Mouse (Mus musculus) intestine, embryonic 15.5 days (tissue): ENCODE results near the gene Vwa3b. TPM values are rescaled to one million over a fixed set of nuclear protein-coding genes. Genes with fewer than 3 reads are reported as not detected.

Experiments
- ATAC-seq: fragments of 200-750 bp; cut with Nextera tagmentation; 2 replicates; pipeline ENCODE4 v1.8.0; 2017; ENCODE audit warnings: moderate TSS enrichment, moderate library complexity
- H3K27ac ChIP-seq: fragments of 300-500 bp; sonication (generic); 2 replicates; pipeline ENCODE4 v1.5.1; 2015; ENCODE audit warnings: mild to moderate bottlenecking, inconsistent platforms
- H3K27me3 ChIP-seq: fragments of 300-500 bp; sonication (generic); replicated peaks from 2 replicates; pipeline ENCODE4 v1.6.1; 2015; ENCODE audit warnings: inconsistent platforms
- H3K36me3 ChIP-seq: fragments of 300-500 bp; sonication (generic); 2 replicates; pipeline ENCODE4 v1.6.1; 2015; ENCODE audit warnings: inconsistent platforms
- H3K4me1 ChIP-seq: fragments of 300-500 bp; sonication (generic); replicated peaks from 2 replicates; pipeline ENCODE4 v1.6.1; 2015; ENCODE audit warnings: inconsistent platforms
- H3K4me2 ChIP-seq: fragments of 300-500 bp; sonication (generic); replicated peaks from 2 replicates; pipeline ENCODE4 v1.6.1; 2015; ENCODE audit warnings: mild to moderate bottlenecking, inconsistent platforms
- H3K4me3 ChIP-seq: fragments of 300-500 bp; sonication (generic); replicated peaks from 2 replicates; pipeline ENCODE4 v1.5.1; 2015; ENCODE audit warnings: inconsistent platforms
- H3K9ac ChIP-seq: fragments of 300-500 bp; sonication (generic); 2 replicates; pipeline ENCODE4 v1.6.1; 2015; ENCODE audit warnings: inconsistent platforms
- H3K9me3 ChIP-seq: fragments of 300-500 bp; sonication (generic); 2 replicates; pipeline ENCODE4 v1.6.1; 2016; ENCODE audit warnings: inconsistent platforms
- WGBS: fragments of 180-500 bp; shearing (Covaris S2); methylation state at CpG from one replicate; pipeline ENCODE4 v1.1.7; 2015; 5-methylcytosine and 5-hydroxymethylcytosine counted together
- polyA plus RNA-seq: library from polyadenylated mRNA; unstranded; fragments of >200 nt; fragmentation: Nextera tagmentation; extraction: Ambion mirVana; gene quantifications from 2 replicates; pipeline ENCODE4 v1.2.1, GENCODE M21; 2015

The Vwa3b gene
- polyA plus RNA-seq, 1 experiment from 2014 or later = 1.7 TPM

GRCm38 (mm10) chr1:37077955-37078549 lies 51.7 kb downstream of the Vwa3b start:
- no peak for ATAC-seq
- H3K36me3 ChIP-seq = no peaks in the 10 kb centered on the region
- H3K4me2 ChIP-seq = no peak overlapping the region
- no peaks in the 10 kb centered on the region; the same call in 1 of the 2 replicates for H3K4me1 ChIP-seq
- H3K9me3 ChIP-seq = no peaks in the 10 kb centered on the region
- H3K4me3 ChIP-seq = no peak overlapping the region
- H3K9ac ChIP-seq = no peak overlapping the region
- H3K27me3 ChIP-seq = no peaks in the 10 kb centered on the region
- H3K27ac ChIP-seq = no peak overlapping the region
- WGBS = 60% methylated on average over 14 of the region's 14 CpGs

- no peak overlapping the region for H3K4me3 ChIP-seq
- H3K9me3 ChIP-seq = no peaks in the 10 kb centered on the region
- no peaks in the 10 kb centered on the region for H3K36me3 ChIP-seq
- no peaks in the 10 kb centered on the region; the same call in 1 of the 2 replicates for H3K4me1 ChIP-seq
- H3K4me2 ChIP-seq = no peak overlapping the region
- WGBS = 78% methylated on average over 4 of the region's 4 CpGs
- H3K27me3 ChIP-seq = no peaks in the 10 kb centered on the region
- no peak overlapping the region for H3K27ac ChIP-seq
- no peak for ATAC-seq
- H3K9ac ChIP-seq = no peak overlapping the region
These were observed 54.0 kb downstream of the Vwa3b start for GRCm38 (mm10) chr1:37080442-37080841.

GRCm38 (mm10) chr1:37081376-37082214 lies 55.2 kb downstream of the Vwa3b start:
- H3K9ac ChIP-seq = no peak overlapping the region
- no peak overlapping the region for H3K4me2 ChIP-seq
- ATAC-seq = no peak
- H3K9me3 ChIP-seq = no peaks in the 10 kb centered on the region
- H3K4me1 ChIP-seq = no peaks in the 10 kb centered on the region; the same call in 1 of the 2 replicates
- no peaks in the 10 kb centered on the region for H3K27me3 ChIP-seq
- no peak overlapping the region for H3K4me3 ChIP-seq
- 62% methylated on average over 12 of the region's 12 CpGs for WGBS
- H3K36me3 ChIP-seq = no peaks in the 10 kb centered on the region
- no peak overlapping the region for H3K27ac ChIP-seq

- Histone ChIP-seq H3K36me3 (no peaks in the 10 kb centered on the region), H3K4me1 (no peaks in the 10 kb centered on the region; the same call in 1 of the 2 replicates), H3K9ac (no peak overlapping the region), H3K4me2 (no peak overlapping the region), H3K27me3 (no peaks in the 10 kb centered on the region), H3K27ac (no peak overlapping the region), H3K9me3 (no peaks in the 10 kb centered on the region), H3K4me3 (no peak overlapping the region)
- ATAC-seq = no peak
- 79% methylated on average over 2 of the region's 2 CpGs for WGBS
These were observed 55.7 kb downstream of the Vwa3b start for GRCm38 (mm10) chr1:37082215-37082464.

- Histone ChIP-seq H3K4me1 (no peaks in the 10 kb centered on the region), H3K9me3 (no peaks in the 10 kb centered on the region), H3K4me2 (no peak overlapping the region), H3K27me3 (no peaks in the 10 kb centered on the region), H3K9ac (no peak overlapping the region), H3K4me3 (no peak overlapping the region), H3K36me3 (no peaks in the 10 kb centered on the region), H3K27ac (no peak overlapping the region)
- 34% methylated on average over 2 of the region's 2 CpGs for WGBS
- no peak for ATAC-seq
These were observed 57.7 kb downstream of the Vwa3b start for GRCm38 (mm10) chr1:37084075-37084474.

- Histone ChIP-seq H3K4me3 (no peak overlapping the region), H3K36me3 (no peaks in the 10 kb centered on the region), H3K4me2 (no peak overlapping the region), H3K27ac (no peak overlapping the region), H3K27me3 (no peaks in the 10 kb centered on the region), H3K9ac (no peak overlapping the region), H3K9me3 (no peaks in the 10 kb centered on the region), H3K4me1 (no peaks in the 10 kb centered on the region)
- WGBS = 60% methylated on average over 7 of the region's 7 CpGs
- ATAC-seq = no peak
These were observed 58.8 kb downstream of the Vwa3b start for GRCm38 (mm10) chr1:37085171-37085570.

- Histone ChIP-seq H3K9me3 (peaks cover under 1% of the 10 kb centered on the region; the same call in 1 of the 2 replicates), H3K4me1 (no peaks in the 10 kb centered on the region), H3K36me3 (no peaks in the 10 kb centered on the region), H3K27ac (no peak overlapping the region), H3K27me3 (no peaks in the 10 kb centered on the region), H3K4me2 (no peak overlapping the region), H3K9ac (no peak overlapping the region), H3K4me3 (no peak overlapping the region)
- ATAC-seq = no peak
- 67% methylated on average over 5 of the region's 5 CpGs for WGBS
These were observed 62.8 kb downstream of the Vwa3b start for GRCm38 (mm10) chr1:37089191-37089590.

- H3K27ac ChIP-seq = peak overlapping the region; percentile 9; the same call in 1 of the 2 replicates
- WGBS = 64% methylated on average over 17 of the region's 17 CpGs
- no peak for ATAC-seq
These were observed 71.1 kb downstream of the Vwa3b start for GRCm38 (mm10) chr1:37097382-37098093.

GRCm38 (mm10) chr1:37098094-37098555 lies 71.7 kb downstream of the Vwa3b start:
- Histone ChIP-seq H3K9ac (no peak overlapping the region), H3K27ac (no peak overlapping the region; the same call in 1 of the 2 replicates)

More at GRCm38 (mm10) chr1:37097382-37098093, 71.1 kb downstream of the Vwa3b start:
- Histone ChIP-seq H3K9ac (no peak overlapping the region), H3K4me1 (0 out of 2 replicates have a peak, but pooled peaks cover 2% of the 10 kb centered on the region), H3K4me3 (no peak overlapping the region), H3K4me2 (no peak overlapping the region), H3K9me3 (peaks cover 3% of the 10 kb centered on the region; the same call in 1 of the 2 replicates), H3K27me3 (no peaks in the 10 kb centered on the region), H3K36me3 (no peaks in the 10 kb centered on the region)

GRCm38 (mm10) chr1:37100361-37100760 lies 74.0 kb downstream of the Vwa3b start:
- no peak overlapping the region for H3K4me2 ChIP-seq
- no peak overlapping the region for H3K9ac ChIP-seq
- H3K9me3 ChIP-seq = no peaks in the 10 kb centered on the region
- WGBS = 81% methylated on average over 6 of the region's 6 CpGs
- H3K4me1 ChIP-seq = 0 out of 2 replicates have a peak, but pooled peaks cover 2% of the 10 kb centered on the region
- ATAC-seq = no peak
- no peak overlapping the region for H3K27ac ChIP-seq
- H3K36me3 ChIP-seq = no peaks in the 10 kb centered on the region
- H3K27me3 ChIP-seq = no peaks in the 10 kb centered on the region
- H3K4me3 ChIP-seq = no peak overlapping the region

More at GRCm38 (mm10) chr1:37098094-37098555, 71.7 kb downstream of the Vwa3b start:
- 0 out of 2 replicates have a peak, but pooled peaks cover 2% of the 10 kb centered on the region for H3K4me1 ChIP-seq
- ATAC-seq = no peak
- H3K27me3 ChIP-seq = no peaks in the 10 kb centered on the region
- H3K4me2 ChIP-seq = no peak overlapping the region
- H3K4me3 ChIP-seq = no peak overlapping the region
- whole genome bisulfite sequencing = 98% methylated on average over 4 of the region's 4 CpGs
- H3K9me3 ChIP-seq = peaks cover 3% of the 10 kb centered on the region; the same call in 1 of the 2 replicates
- no peaks in the 10 kb centered on the region for H3K36me3 ChIP-seq

GRCm38 (mm10) chr1:37101016-37101415 lies 74.6 kb downstream of the Vwa3b start:
- no peak for ATAC-seq
- H3K4me2 ChIP-seq = no peak overlapping the region
- no peak overlapping the region for H3K4me3 ChIP-seq
- no peak overlapping the region for H3K27ac ChIP-seq
- H3K27me3 ChIP-seq = no peaks in the 10 kb centered on the region
- 91% methylated on average over 8 of the region's 8 CpGs for WGBS
- H3K4me1 ChIP-seq = 0 out of 2 replicates have a peak, but pooled peaks cover 2% of the 10 kb centered on the region
- H3K9ac ChIP-seq = no peak overlapping the region
- no peaks in the 10 kb centered on the region for H3K36me3 ChIP-seq
- H3K9me3 ChIP-seq = no peaks in the 10 kb centered on the region

- no peak overlapping the region for H3K4me3 ChIP-seq
- H3K4me2 ChIP-seq = no peak overlapping the region
- no peaks in the 10 kb centered on the region for H3K9me3 ChIP-seq
- H3K36me3 ChIP-seq = no peaks in the 10 kb centered on the region
- H3K4me1 ChIP-seq = 0 out of 2 replicates have a peak, but pooled peaks cover 2% of the 10 kb centered on the region
- H3K27ac ChIP-seq = no peak overlapping the region
- ATAC-seq = no peak
- no peak overlapping the region for H3K9ac ChIP-seq
- 75% methylated on average over 2 of the region's 2 CpGs for WGBS
- H3K27me3 ChIP-seq = no peaks in the 10 kb centered on the region
These were observed 75.3 kb downstream of the Vwa3b start for GRCm38 (mm10) chr1:37101717-37102116.
